Mouse (Mus musculus) liver, embryonic 13.5 days (tissue): ENCODE results near the gene Sgms2. TPM values are rescaled to one million over a fixed set of nuclear protein-coding genes. Genes with fewer than 3 reads are reported as not detected.

Experiments
- ATAC-seq: fragments of 200-750 bp; cut with Nextera tagmentation; 2 replicates; pipeline ENCODE4 v1.8.0; 2017; ENCODE audit warnings: low read depth, mild to moderate bottlenecking, moderate number of reproducible peaks, moderate library complexity
- DNase-seq: peaks from one replicate; pipeline ENCODE4 v3.0.0; 2022
- H3K27ac ChIP-seq: fragments of 300-500 bp; sonication (generic); 2 replicates; pipeline ENCODE4 v1.5.1; 2015; ENCODE audit warnings: moderate library complexity, mild to moderate bottlenecking, inconsistent platforms
- H3K27me3 ChIP-seq: fragments of 300-500 bp; sonication (generic); 2 replicates; pipeline ENCODE4 v1.6.1; 2015; ENCODE audit warnings: mild to moderate bottlenecking, inconsistent platforms
- H3K36me3 ChIP-seq: fragments of 300-500 bp; sonication (generic); 2 replicates; pipeline ENCODE4 v1.6.1; 2015; ENCODE audit warnings: mild to moderate bottlenecking, inconsistent platforms
- H3K4me1 ChIP-seq: fragments of 300-500 bp; sonication (generic); replicated peaks from 2 replicates; pipeline ENCODE4 v1.6.1; 2015; ENCODE audit warnings: inconsistent platforms
- H3K4me2 ChIP-seq: fragments of 300-500 bp; sonication (generic); 2 replicates; pipeline ENCODE4 v1.6.1; 2015; ENCODE audit warnings: inconsistent platforms, mild to moderate bottlenecking, moderate library complexity
- H3K4me3 ChIP-seq: fragments of 300-500 bp; sonication (generic); replicated peaks from 2 replicates; pipeline ENCODE4 v1.5.1; 2015; ENCODE audit warnings: mild to moderate bottlenecking, inconsistent platforms
- H3K9ac ChIP-seq: fragments of 300-500 bp; sonication (generic); 2 replicates; pipeline ENCODE4 v1.6.1; 2015; ENCODE audit warnings: mild to moderate bottlenecking, inconsistent platforms
- H3K9me3 ChIP-seq: fragments of 300-500 bp; sonication (generic); replicated peaks from 2 replicates; pipeline ENCODE4 v1.6.1; 2016; ENCODE audit warnings: inconsistent platforms
- WGBS: fragments of 180-500 bp; shearing (Covaris S2); methylation state at CpG from one replicate; pipeline ENCODE4 v1.1.7; 2015; ENCODE audit not compliant: insufficient replicate concordance; 5-methylcytosine and 5-hydroxymethylcytosine counted together
- polyA plus RNA-seq: library from polyadenylated mRNA; unstranded; fragments of >200 nt; fragmentation: Nextera tagmentation; extraction: Ambion mirVana; gene quantifications from 2 replicates; pipeline ENCODE4 v1.2.1, GENCODE M21; 2015

Sgms2 gene
- 1.7 and 2.9 TPM in 2 replicates for polyA plus RNA-seq

DNA sequence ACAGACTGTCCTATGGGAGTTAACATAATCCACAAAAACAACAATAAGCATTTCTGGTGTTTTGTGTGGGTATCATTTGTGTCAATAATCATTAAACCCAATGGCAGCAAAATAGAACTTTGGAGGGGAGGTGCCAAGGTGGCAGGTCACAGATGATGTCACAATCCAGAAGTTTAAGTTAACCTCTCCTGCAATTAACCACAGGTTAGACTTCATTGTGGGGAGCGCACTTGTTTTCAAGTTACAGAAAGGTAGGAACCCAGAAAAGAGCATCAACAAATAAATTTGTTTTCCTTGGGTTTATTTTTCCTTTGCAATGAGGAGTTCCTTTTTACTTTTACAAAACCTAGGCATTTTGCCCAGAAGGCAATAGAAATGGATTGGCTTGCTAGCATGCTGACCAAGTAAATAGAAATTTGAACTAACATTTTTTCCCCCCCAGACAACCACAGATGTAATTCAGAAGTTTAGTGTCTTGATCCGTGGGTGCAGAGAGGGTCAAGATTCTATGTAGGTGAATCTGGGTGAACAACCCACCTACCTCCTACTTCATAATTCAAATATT is at the start of gene Sgms2:
Sgms2 (minus strand) TSS at position 51 of the 565 bp plus-strand sequence.
- ATAC-seq (no peak), DNase-seq (no peak)
- Histone ChIP-seq H3K27me3 (peaks cover 56% of the 10 kb centered on the region), H3K36me3 (no peaks in the 10 kb centered on the region), H3K4me2 (peak within 1 kb of the TSS; percentile 64), H3K4me3 (peak within 1 kb of the TSS; percentile 62), H3K9me3 (no peaks in the 10 kb centered on the region), H3K9ac (peak within 1 kb of the TSS; percentile 56), H3K27ac (no peak within 1 kb of the TSS), H3K4me1 (0 out of 2 replicates have a peak, but pooled peaks cover 10% of the 10 kb centered on the region)
- 69% methylated on average over 2 of the region's 2 CpGs for WGBS

DNA sequence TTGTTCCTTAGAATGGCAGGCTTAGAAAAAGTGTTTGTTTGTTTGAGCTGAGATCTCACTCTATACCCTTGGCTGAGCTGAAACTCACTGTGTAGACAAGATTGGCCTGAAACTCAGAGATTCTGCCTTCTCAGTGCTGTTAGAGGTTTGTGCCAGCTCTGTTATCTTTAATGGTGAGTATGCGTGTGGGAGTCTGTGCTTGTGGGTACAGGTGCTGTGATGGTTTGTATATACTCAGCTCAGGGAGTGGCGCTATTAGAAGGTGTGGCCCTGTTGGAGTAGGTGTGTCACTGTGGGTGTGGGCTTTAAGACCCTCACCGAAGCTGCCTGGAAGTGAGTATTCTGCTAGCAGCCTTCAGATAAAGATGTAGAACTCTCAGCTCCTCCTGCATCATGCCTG is 34.0 kb upstream of the Sgms2 start:
- 67% methylated on average over 3 of the region's 3 CpGs for WGBS
- Histone ChIP-seq H3K4me3 (no peak overlapping the region), H3K4me1 (no peaks in the 10 kb centered on the region), H3K27ac (no peak overlapping the region), H3K27me3 (no peaks in the 10 kb centered on the region), H3K36me3 (no peaks in the 10 kb centered on the region), H3K9ac (no peak overlapping the region), H3K9me3 (no peaks in the 10 kb centered on the region), H3K4me2 (no peak overlapping the region)
- DNase-seq (no peak), ATAC-seq (no peak)

DNA sequence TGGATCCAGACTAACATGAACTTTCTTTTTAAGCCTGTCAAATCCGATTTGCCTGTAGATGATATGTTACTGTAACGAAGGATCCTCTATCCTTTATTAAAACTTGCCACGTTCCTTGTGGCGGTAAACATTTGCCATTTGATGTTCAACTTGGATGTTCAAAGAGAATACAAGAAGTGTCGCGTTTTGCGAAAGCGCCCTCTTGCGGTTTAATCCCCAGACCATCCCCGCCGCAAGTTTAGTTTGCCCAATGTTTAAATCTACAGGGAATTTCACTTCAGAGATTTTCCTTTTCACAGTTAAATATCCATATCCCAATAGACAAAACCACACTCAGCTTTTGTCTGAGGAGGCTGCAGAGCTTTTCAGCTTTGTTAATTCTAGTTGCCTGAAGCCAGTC is 33.6 kb upstream of the Sgms2 start:
- Histone ChIP-seq H3K9me3 (no peaks in the 10 kb centered on the region), H3K27me3 (no peaks in the 10 kb centered on the region), H3K4me3 (no peak overlapping the region), H3K36me3 (no peaks in the 10 kb centered on the region), H3K4me2 (no peak overlapping the region), H3K9ac (no peak overlapping the region), H3K27ac (no peak overlapping the region), H3K4me1 (no peaks in the 10 kb centered on the region)
- ATAC-seq (no peak), DNase-seq (no peak)
- 13% methylated on average over 11 of the region's 11 CpGs for whole genome bisulfite sequencing

DNA sequence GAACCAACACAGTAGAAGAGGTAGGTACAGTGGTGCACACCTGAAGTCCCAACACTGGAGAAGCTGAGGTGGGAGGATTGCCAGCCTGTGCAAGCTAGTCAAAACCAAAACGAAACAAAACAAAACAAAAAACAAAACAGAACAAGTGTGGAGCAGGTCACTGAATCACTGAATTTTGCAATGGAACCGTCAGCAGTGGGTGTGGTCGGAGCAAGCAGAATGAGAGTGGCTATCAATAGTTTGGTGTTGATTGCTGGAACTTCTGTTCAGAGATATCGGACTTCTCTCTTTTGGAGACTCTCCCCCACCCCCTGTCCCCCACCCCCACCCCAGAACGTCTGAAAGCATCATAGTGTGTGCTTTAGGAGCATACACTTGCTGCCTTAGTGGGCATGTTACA is 33.0 kb upstream of the Sgms2 start:
- no peak for ATAC-seq
- WGBS, result 51% methylated on average over 5 of the region's 5 CpGs
- DNase-seq, result no peak
- Histone ChIP-seq H3K27me3 (no peaks in the 10 kb centered on the region), H3K4me3 (no peak overlapping the region), H3K4me1 (no peaks in the 10 kb centered on the region), H3K9me3 (no peaks in the 10 kb centered on the region), H3K36me3 (no peaks in the 10 kb centered on the region), H3K27ac (no peak overlapping the region), H3K9ac (no peak overlapping the region), H3K4me2 (no peak overlapping the region)

DNA sequence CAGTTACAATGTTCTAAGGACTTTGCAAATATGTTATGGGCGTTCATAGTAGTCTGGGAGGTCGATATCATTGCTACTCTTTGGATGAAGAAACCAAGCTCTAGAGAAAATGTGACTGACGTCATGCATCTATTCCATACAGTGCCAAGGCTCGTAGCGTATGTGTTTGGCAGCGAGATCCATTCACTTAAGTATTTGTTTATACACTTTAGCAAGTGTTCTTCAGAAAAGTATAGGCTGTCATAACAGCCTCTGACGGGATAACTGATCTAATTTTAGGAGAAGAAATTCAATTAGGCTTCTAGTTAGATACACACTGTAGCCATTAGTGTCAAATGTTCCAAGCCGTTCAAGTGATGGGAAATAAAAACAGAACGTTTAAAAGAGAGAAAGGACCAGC is 32.5 kb upstream of the Sgms2 start:
- no peaks in the 10 kb centered on the region for H3K9me3 ChIP-seq
- no peaks in the 10 kb centered on the region for H3K36me3 ChIP-seq
- H3K4me3 ChIP-seq, result no peak overlapping the region
- ATAC-seq (no peak), DNase-seq (no peak)
- no peak overlapping the region for H3K27ac ChIP-seq
- no peaks in the 10 kb centered on the region for H3K4me1 ChIP-seq
- no peak overlapping the region for H3K9ac ChIP-seq
- WGBS, result 65% methylated on average over 9 of the region's 9 CpGs
- no peak overlapping the region for H3K4me2 ChIP-seq
- no peaks in the 10 kb centered on the region for H3K27me3 ChIP-seq

DNA sequence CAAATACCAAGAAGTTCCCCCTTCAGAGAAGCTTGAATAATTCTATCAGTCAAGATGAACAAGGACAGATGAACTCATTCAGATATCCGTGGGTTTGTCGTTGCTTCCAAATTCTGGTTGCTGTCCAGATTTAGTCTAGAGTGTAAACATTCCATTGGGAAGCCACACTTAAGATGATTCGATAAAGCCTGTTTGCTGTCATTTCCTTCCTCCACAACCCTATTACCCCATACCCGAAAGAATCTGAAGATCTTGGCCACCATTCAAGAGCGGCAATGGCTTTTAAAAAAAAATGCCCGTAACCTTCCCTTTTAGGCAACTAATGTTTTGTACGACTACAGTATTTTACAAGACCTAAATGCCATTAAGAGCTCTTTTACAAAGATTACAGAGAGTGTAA is 31.0 kb upstream of the Sgms2 start:
- DNase-seq (no peak), ATAC-seq (no peak)
- no peak overlapping the region for H3K27ac ChIP-seq
- no peak overlapping the region for H3K4me2 ChIP-seq
- H3K9me3 ChIP-seq, result no peaks in the 10 kb centered on the region
- H3K9ac ChIP-seq, result no peak overlapping the region
- no peak overlapping the region for H3K4me3 ChIP-seq
- no peaks in the 10 kb centered on the region for H3K27me3 ChIP-seq
- H3K4me1 ChIP-seq, result no peaks in the 10 kb centered on the region
- 58% methylated on average over 7 of the region's 7 CpGs for WGBS
- H3K36me3 ChIP-seq, result no peaks in the 10 kb centered on the region

DNA sequence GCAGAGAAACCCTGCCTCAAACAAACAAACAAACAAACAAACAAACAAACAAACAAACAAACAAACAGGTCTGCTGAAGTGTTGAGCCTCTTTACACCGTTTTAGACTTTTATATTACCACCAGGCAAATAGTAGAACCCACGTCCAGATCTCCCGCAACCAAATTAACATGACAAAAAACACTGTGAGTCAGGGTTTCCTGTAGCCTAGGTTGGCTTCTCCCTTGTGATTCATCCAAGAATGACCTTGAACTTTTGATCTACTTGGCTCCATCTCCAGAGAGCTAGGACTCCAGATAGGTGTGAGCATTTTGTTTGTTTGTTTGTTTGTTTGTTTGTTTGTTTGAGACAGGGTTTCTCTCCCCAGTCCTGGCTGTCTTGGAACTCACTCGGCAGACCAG is 30.0 kb upstream of the Sgms2 start:
- no peaks in the 10 kb centered on the region for H3K36me3 ChIP-seq
- no peaks in the 10 kb centered on the region for H3K9me3 ChIP-seq
- no peak overlapping the region for H3K9ac ChIP-seq
- no peaks in the 10 kb centered on the region for H3K27me3 ChIP-seq
- no peak overlapping the region for H3K27ac ChIP-seq
- H3K4me2 ChIP-seq, result no peak overlapping the region
- H3K4me1 ChIP-seq, result no peaks in the 10 kb centered on the region
- DNase-seq, result no peak
- WGBS, result 52% methylated on average over 4 of the region's 4 CpGs
- no peak for ATAC-seq
- H3K4me3 ChIP-seq, result no peak overlapping the region

DNA sequence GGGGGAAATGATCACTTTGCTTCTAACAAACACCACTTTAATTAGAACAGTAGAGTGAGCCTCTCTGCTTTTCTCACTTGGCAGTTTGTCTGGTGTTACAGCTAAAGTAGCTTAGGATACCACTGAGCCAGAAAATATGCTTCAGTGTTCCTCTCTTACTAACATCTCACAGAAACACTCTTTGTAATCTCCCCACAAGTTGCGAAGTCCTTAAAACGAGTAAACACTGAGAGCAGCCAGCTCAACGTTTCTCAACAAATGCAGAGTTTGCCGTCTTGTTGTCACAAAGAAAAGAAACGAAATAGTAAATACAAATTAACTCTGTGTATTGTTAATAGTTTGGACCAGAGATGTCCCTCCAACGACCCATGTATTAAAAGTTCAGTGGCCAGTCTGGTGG is 26.5 kb upstream of the Sgms2 start:
- H3K36me3 ChIP-seq, result no peaks in the 10 kb centered on the region
- no peak overlapping the region for H3K27ac ChIP-seq
- H3K27me3 ChIP-seq, result no peaks in the 10 kb centered on the region
- H3K4me3 ChIP-seq, result no peak overlapping the region
- H3K9ac ChIP-seq, result no peak overlapping the region
- H3K4me2 ChIP-seq, result no peak overlapping the region
- DNase-seq (no peak), ATAC-seq (no peak)
- 55% methylated on average over 6 of the region's 6 CpGs for WGBS
- H3K9me3 ChIP-seq, result no peaks in the 10 kb centered on the region
- no peaks in the 10 kb centered on the region for H3K4me1 ChIP-seq

DNA sequence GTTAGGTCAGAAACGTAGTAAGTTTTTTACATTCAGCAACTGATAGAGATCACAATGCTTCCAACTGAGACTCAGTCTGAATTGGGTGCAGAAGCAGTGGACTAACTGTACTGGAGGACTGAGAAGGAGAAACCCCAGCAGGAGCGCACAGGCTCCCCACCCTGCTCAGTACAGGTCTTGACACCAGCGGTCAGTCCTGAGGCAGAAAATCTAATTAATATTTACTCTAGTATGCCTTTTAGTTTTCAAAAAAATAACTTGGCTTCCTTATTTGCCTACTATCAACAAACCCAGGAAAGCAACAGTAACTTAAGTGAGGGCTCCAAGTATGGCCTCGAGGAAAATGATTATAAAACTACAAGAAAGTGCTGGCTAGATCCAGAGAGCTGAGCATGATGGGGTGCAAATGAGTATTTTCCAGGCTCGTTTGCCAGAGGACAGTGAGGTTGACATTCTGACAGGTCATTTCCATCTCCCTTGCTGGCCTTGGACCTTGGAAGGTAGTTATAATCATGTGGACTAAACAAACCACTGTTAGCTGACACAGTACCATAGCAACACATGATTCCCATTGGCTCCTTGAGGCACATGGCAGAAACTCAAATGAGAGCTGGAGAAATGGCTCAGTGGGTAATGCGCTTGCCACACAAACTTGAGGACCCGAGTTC is 25.3 kb upstream of the Sgms2 start:
- H3K4me2 ChIP-seq, result no peak overlapping the region
- WGBS, result 54% methylated on average over 7 of the region's 7 CpGs
- DNase-seq (no peak), ATAC-seq (no peak)
- no peak overlapping the region for H3K9ac ChIP-seq
- H3K4me1 ChIP-seq, result no peaks in the 10 kb centered on the region
- H3K4me3 ChIP-seq, result no peak overlapping the region
- no peaks in the 10 kb centered on the region for H3K36me3 ChIP-seq
- H3K9me3 ChIP-seq, result no peaks in the 10 kb centered on the region
- no peak overlapping the region for H3K27ac ChIP-seq
- no peaks in the 10 kb centered on the region for H3K27me3 ChIP-seq

DNA sequence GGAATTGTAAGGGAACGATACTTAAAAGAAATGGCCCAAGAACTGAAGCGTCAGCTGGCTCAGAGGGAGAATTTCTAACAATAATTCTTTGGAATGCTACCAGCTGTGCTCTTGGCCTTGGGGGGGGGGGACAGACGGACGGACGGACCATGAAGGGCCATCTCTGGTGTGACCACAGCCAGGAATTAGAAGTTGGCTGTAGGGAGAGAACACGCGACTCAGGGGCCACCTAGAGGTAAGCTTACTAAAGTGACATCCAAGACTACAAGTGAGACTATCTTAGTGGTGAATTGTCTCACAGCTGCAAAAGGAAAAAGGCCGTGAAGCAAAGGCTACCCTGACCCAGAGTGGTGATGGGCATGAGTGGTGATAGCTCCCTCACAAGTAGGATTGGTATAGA is 20.4 kb upstream of the Sgms2 start:
- DNase-seq (no peak), ATAC-seq (no peak)
- H3K27me3 ChIP-seq, result no peaks in the 10 kb centered on the region
- no peaks in the 10 kb centered on the region for H3K4me1 ChIP-seq
- H3K36me3 ChIP-seq, result no peaks in the 10 kb centered on the region
- no peak overlapping the region for H3K4me2 ChIP-seq
- 56% methylated on average over 8 of the region's 8 CpGs for WGBS
- no peaks in the 10 kb centered on the region for H3K9me3 ChIP-seq
- H3K27ac ChIP-seq, result no peak overlapping the region
- H3K9ac ChIP-seq, result no peak overlapping the region
- H3K4me3 ChIP-seq, result no peak overlapping the region

DNA sequence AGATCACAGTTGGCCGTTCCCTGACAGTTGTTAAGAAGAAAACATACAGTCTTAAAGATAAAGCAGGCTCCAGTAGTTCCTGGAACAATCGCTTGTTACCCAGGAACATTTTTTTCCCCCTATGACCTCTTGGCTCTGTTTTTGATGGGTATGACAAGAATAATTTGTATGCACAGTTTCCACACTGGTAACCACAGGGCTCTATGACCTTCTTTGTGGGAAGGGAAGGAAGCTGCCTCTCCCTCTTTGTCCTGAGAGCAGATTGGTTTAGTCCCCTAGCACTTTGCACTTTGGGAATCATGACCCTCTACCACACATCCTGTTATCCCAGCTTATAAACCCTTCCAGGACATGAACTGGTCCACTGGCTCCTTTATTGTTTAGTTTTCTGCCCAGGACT is 16.8 kb upstream of the Sgms2 start:
- H3K4me1 ChIP-seq, result no peaks in the 10 kb centered on the region
- H3K4me2 ChIP-seq, result no peak overlapping the region
- ATAC-seq, result no peak
- H3K36me3 ChIP-seq, result no peaks in the 10 kb centered on the region
- H3K9ac ChIP-seq, result no peak overlapping the region
- no peak for DNase-seq
- no peaks in the 10 kb centered on the region for H3K9me3 ChIP-seq
- H3K27me3 ChIP-seq, result no peaks in the 10 kb centered on the region
- H3K27ac ChIP-seq, result no peak overlapping the region
- H3K4me3 ChIP-seq, result no peak overlapping the region
- WGBS, result 52% methylated on average over 2 of the region's 2 CpGs

DNA sequence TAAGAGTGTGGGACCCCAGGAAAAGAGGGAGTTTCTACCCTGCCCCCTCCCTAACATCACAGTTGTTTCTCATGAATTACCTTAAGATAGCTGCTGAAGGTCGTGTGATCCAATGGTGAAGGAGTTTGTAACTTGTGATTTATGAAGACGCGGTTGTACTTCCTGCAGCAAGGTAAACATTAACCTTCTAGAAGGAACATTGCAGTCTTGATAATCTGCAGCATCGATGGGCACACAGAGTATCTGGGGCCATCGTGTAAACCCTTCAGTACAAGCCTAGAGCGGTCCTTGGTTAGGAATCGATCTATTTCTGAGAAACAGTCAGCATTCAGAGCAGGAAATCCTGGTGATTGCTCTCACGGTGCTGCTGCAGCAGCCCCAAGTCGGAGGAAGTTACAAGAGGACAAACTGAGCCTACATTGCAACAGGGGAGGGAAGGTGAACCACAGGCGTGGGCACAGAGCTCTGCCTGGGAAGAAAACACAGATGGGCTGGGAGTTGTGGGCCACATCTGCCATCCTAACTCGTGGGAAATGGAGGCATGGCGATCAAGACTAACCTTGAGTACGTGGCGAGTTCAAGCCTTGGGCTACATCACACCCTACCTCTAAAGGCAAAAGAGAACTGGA is 13.5 kb upstream of the Sgms2 start:
- WGBS, result 51% methylated on average over 14 of the region's 14 CpGs
- no peaks in the 10 kb centered on the region for H3K36me3 ChIP-seq
- ATAC-seq (no peak), DNase-seq (no peak)
- no peaks in the 10 kb centered on the region for H3K4me1 ChIP-seq
- H3K4me2 ChIP-seq, result no peak overlapping the region
- no peaks in the 10 kb centered on the region for H3K9me3 ChIP-seq
- no peak overlapping the region for H3K4me3 ChIP-seq
- no peak overlapping the region for H3K27ac ChIP-seq
- no peak overlapping the region for H3K9ac ChIP-seq
- no peaks in the 10 kb centered on the region for H3K27me3 ChIP-seq
